In genomic region chr12:15472741-15473140, GRCm38 (mm10) we compare ENCODE assay signal across 18 mouse cellular contexts.
DNase-seq lines count a peak whose midpoint lies in the region.
"Had no signal": no experiment of that assay in that cellular context is flagged by ENCODE, and none has a peak within 500 bp of the region (broad histone marks: within the 10 kb centered on the region; RNA-seq: fewer than 3 reads in every experiment).

No protein-coding gene starts in this region.

- peak; percentile 14 for DNase-seq in layer of hippocampus, adult 9-11 months
- no peak for DNase-seq in layer of hippocampus, postnatal 36 days
- DNase-seq in left cerebral cortex, postnatal 25 days (ENCODE audit: low spot score in 2 of 2): peak; percentile 8 to 54
- no peak for DNase-seq in left cerebral cortex, adult 18-20 months (ENCODE audit: low spot score in 2 of 2)
- DNase-seq in right cerebral cortex, postnatal 25 days: peak; percentile 4
- DNase-seq in right cerebral cortex, postnatal 10 days (ENCODE audit: low spot score in 2 of 2): no peak
- no peak for DNase-seq in kidney, adult 9 months
- DNase-seq: adrenal gland, adult 2 months; adrenal gland, postnatal 14 days; cerebellum, adult 11-12 months; cerebellum, adult 8-10 months; cerebellum, postnatal 10 days; cerebellum, postnatal 36 days; embryo, embryonic 11 days; gastrocnemius, postnatal 25 days; heart, adult 18-20 months; heart, postnatal 10 days; heart, postnatal 36 days had no signal

- intact Hi-C loops in left cerebral cortex, postnatal 25 days (cut with DNase I): no loop called here

Comparison
In these comparisons a context has a peak if more than half of its experiments do, and no peak if none do; other contexts are left out.
1. DNase-seq: peak in layer of hippocampus, adult 9-11 months (single experiment), left cerebral cortex, postnatal 25 days (2 of 2) and right cerebral cortex, postnatal 25 days (single experiment); none in layer of hippocampus, postnatal 36 days (0 of 2), left cerebral cortex, adult 18-20 months (0 of 2), right cerebral cortex, postnatal 10 days (0 of 2) and kidney, adult 9 months (single experiment).